Mouse (Mus musculus) kidney, adult 2 months (tissue): ENCODE measurements at regions not wholly inside any gene's neighbourhood (a gene's known extent, or its start where the extent isn't known, plus 50 kb on each side); places are given as distances from the start of the nearest gene placed in this dataset.

Experiments used
- CTCF ChIP-seq: fragments of 200-500 bp; conservative IDR thresholded peaks from 2 replicates; pipeline ENCODE4 v1.5.1; 2011; ENCODE audit warnings: low read depth, mild to moderate bottlenecking, control low read depth, low read length, moderate library complexity, mixed read lengths; ENCODE audit not compliant: insufficient read depth, insufficient read length
- POLR2A ChIP-seq: fragments of 200-500 bp; IDR thresholded peaks from one replicate; pipeline ENCODE4 v1.6.1; 2011; ENCODE audit warnings: low read depth, low read length, control low read depth

DNA sequence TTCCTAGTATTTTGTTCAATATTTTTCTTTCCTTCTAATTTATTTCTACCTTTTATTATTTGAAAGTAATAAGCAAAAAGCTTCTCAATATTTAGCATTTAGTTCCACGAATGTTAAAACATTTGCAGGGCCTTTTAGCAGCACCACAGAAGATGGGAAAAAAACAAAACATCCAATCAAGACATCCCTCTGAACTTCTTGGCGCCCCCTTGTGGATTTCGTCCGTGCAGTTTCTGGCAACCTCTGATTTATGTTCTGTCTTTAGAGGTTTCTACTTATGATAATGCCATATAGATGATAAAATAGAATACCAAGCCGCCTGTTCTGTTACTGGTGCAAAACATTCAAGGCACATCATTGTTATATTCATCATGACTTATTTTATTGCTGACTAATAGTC is 86.2 kb upstream of the Nudt12 start:
- TF ChIP-seq POLR2A (no peak), CTCF (peak; percentile 56)
